Mouse (Mus musculus) liver, postnatal 0 days (tissue): Measurements from ENCODE around the gene Sec22c. TPM values are rescaled to one million over a fixed set of nuclear protein-coding genes. Genes with fewer than 3 reads are reported as not detected.

Source experiments
- ATAC-seq: fragments of 200-750 bp; cut with Nextera tagmentation; 2 replicates; pipeline ENCODE4 v1.8.0; 2017; ENCODE audit warnings: mild to moderate bottlenecking, moderate library complexity
- DNase-seq: peaks from one replicate; pipeline ENCODE4 v3.0.0-alpha.2; 2016
- H3K27ac ChIP-seq: fragments of 300-500 bp; sonication (generic); 2 replicates; pipeline ENCODE4 v1.5.1; 2014; ENCODE audit warnings: antibody characterized with exemption, moderate library complexity, mild to moderate bottlenecking, low read depth
- H3K27me3 ChIP-seq: fragments of 300-500 bp; sonication (generic); 2 replicates; pipeline ENCODE4 v1.6.1; 2014; ENCODE audit warnings: low read length, control low read depth, mixed read lengths; ENCODE audit not compliant: insufficient read depth
- H3K36me3 ChIP-seq: fragments of 300-500 bp; sonication (generic); replicated peaks from 2 replicates; pipeline ENCODE4 v1.6.1; 2014; ENCODE audit warnings: mild to moderate bottlenecking, control low read depth, low read length, moderate library complexity, mixed read lengths; ENCODE audit not compliant: insufficient read depth
- H3K4me1 ChIP-seq: fragments of 300-500 bp; sonication (generic); 2 replicates; pipeline ENCODE4 v1.6.1; 2014; ENCODE audit warnings: antibody characterized with exemption, mild to moderate bottlenecking, control low read depth; ENCODE audit not compliant: insufficient read depth
- H3K4me2 ChIP-seq: fragments of 300-500 bp; sonication (generic); 2 replicates; pipeline ENCODE4 v1.6.1; 2014; ENCODE audit warnings: low read depth, mild to moderate bottlenecking, low read length, moderate library complexity, mixed read lengths
- H3K4me3 ChIP-seq: fragments of 300-500 bp; sonication (generic); 2 replicates; pipeline ENCODE4 v1.5.1; 2014; ENCODE audit warnings: low read depth, low read length
- H3K9ac ChIP-seq: fragments of 300-500 bp; sonication (generic); replicated peaks from 2 replicates; pipeline ENCODE4 v1.6.1; 2014; ENCODE audit warnings: mild to moderate bottlenecking, moderate library complexity
- H3K9me3 ChIP-seq: fragments of 300-500 bp; sonication (generic); 2 replicates; pipeline ENCODE4 v1.6.1; 2016; ENCODE audit warnings: mild to moderate bottlenecking, control low read depth, low read length, mixed read lengths
- CTCF ChIP-seq: sonication (generic); IDR thresholded peaks from 2 replicates; pipeline ENCODE4 v1.5.1; 2016; ENCODE audit warnings: antibody characterized with exemption, low read depth
- EP300 ChIP-seq: IDR thresholded peaks from 2 replicates; pipeline ENCODE4 v1.6.1; 2016; ENCODE audit warnings: antibody characterized with exemption, low read depth, mild to moderate bottlenecking
- WGBS: fragments of 180-500 bp; shearing (Covaris S2); extraction: QIAGEN DNeasy Blood & Tissue Kit; methylation state at CpG from one replicate; pipeline ENCODE4 v1.1.7; 2014; ENCODE audit not compliant: insufficient replicate concordance; 5-methylcytosine and 5-hydroxymethylcytosine counted together
- polyA plus RNA-seq: library from polyadenylated mRNA; unstranded; fragments of >200 nt; fragmentation: Nextera tagmentation; extraction: Ambion mirVana; gene quantifications from 2 replicates; pipeline ENCODE4 v1.2.1, GENCODE M21; 2015

Gene Sec22c
- polyA plus RNA-seq, 1 experiment from 2014 or later = 4.4 TPM

- ATAC-seq (peak; percentile 50), DNase-seq (peak; percentile 66)
- Histone ChIP-seq H3K27me3 (no peaks in the 10 kb centered on the region), H3K9me3 (no peaks in the 10 kb centered on the region), H3K4me3 (no peak overlapping the region), H3K4me2 (no peak overlapping the region), H3K9ac (no peak overlapping the region), H3K4me1 (no peaks in the 10 kb centered on the region), H3K27ac (no peak overlapping the region), H3K36me3 (0 out of 2 replicates have a peak, but pooled peaks cover 5% of the 10 kb centered on the region)
- TF ChIP-seq EP300 = no peak
- TF ChIP-seq CTCF = peak; percentile 99
- WGBS = 88% methylated on average over 1 of the region's 1 CpGs
Measured at GRCm38 (mm10) chr9:121697150-121698049, 7.9 kb downstream of the Sec22c start.

- Histone ChIP-seq H3K9me3 (no peaks in the 10 kb centered on the region), H3K36me3 (0 out of 2 replicates have a peak, but pooled peaks cover 5% of the 10 kb centered on the region), H3K4me1 (no peaks in the 10 kb centered on the region), H3K4me3 (no peak overlapping the region), H3K9ac (no peak overlapping the region), H3K4me2 (no peak overlapping the region), H3K27ac (no peak overlapping the region), H3K27me3 (no peaks in the 10 kb centered on the region)
- 90% methylated on average over 9 of the region's 9 CpGs for WGBS
- TF ChIP-seq CTCF (no peak), EP300 (no peak)
- DNase-seq (no peak), ATAC-seq (no peak)
Measured at GRCm38 (mm10) chr9:121696626-121697025, 8.7 kb downstream of the Sec22c start.

- ATAC-seq (no peak), DNase-seq (no peak)
- Histone ChIP-seq H3K4me2 (no peak overlapping the region), H3K36me3 (0 out of 2 replicates have a peak, but pooled peaks cover 5% of the 10 kb centered on the region), H3K27ac (no peak overlapping the region), H3K9ac (no peak overlapping the region), H3K27me3 (no peaks in the 10 kb centered on the region), H3K9me3 (no peaks in the 10 kb centered on the region), H3K4me1 (no peaks in the 10 kb centered on the region), H3K4me3 (no peak overlapping the region)
- no peak for TF ChIP-seq CTCF
- TF ChIP-seq EP300 = no peak
- 76% methylated on average over 12 of the region's 12 CpGs for WGBS
Measured at GRCm38 (mm10) chr9:121694736-121695135, 10.6 kb downstream of the Sec22c start.

- H3K36me3 ChIP-seq = peaks cover 4% of the 10 kb centered on the region
- TF ChIP-seq EP300 (no peak), CTCF (no peak)
- WGBS = 83% methylated on average over 7 of the region's 7 CpGs
Measured at GRCm38 (mm10) chr9:121690734-121691133, 14.6 kb downstream of the Sec22c start.

GRCm38 (mm10) chr9:121690200-121690651 lies 15.1 kb downstream of the Sec22c start:
- ATAC-seq (no peak), DNase-seq (no peak)
- TF ChIP-seq CTCF (no peak), EP300 (no peak)
- Histone ChIP-seq H3K36me3 (peaks cover 7% of the 10 kb centered on the region), H3K9me3 (no peaks in the 10 kb centered on the region), H3K27me3 (no peaks in the 10 kb centered on the region), H3K4me3 (no peak overlapping the region), H3K9ac (no peak overlapping the region), H3K4me2 (no peak overlapping the region), H3K4me1 (no peaks in the 10 kb centered on the region), H3K27ac (no peak overlapping the region)
- WGBS = 85% methylated on average over 15 of the region's 15 CpGs

More at GRCm38 (mm10) chr9:121690734-121691133, 14.6 kb downstream of the Sec22c start:
- H3K27ac ChIP-seq = no peak overlapping the region
- H3K4me1 ChIP-seq = no peaks in the 10 kb centered on the region
- ATAC-seq (no peak), DNase-seq (no peak)
- no peak overlapping the region for H3K4me2 ChIP-seq
- no peak overlapping the region for H3K4me3 ChIP-seq
- H3K27me3 ChIP-seq = no peaks in the 10 kb centered on the region
- H3K9me3 ChIP-seq = no peaks in the 10 kb centered on the region
- H3K9ac ChIP-seq = no peak overlapping the region

GRCm38 (mm10) chr9:121684702-121685101 lies 20.6 kb downstream of the Sec22c start:
- Histone ChIP-seq H3K36me3 (peaks cover 15% of the 10 kb centered on the region), H3K4me1 (no peaks in the 10 kb centered on the region), H3K9ac (no peak overlapping the region), H3K4me2 (no peak overlapping the region), H3K4me3 (no peak overlapping the region), H3K27me3 (no peaks in the 10 kb centered on the region), H3K27ac (no peak overlapping the region), H3K9me3 (no peaks in the 10 kb centered on the region)
- DNase-seq (no peak), ATAC-seq (no peak)
- WGBS = 73% methylated on average over 7 of the region's 7 CpGs
- TF ChIP-seq CTCF = no peak
- TF ChIP-seq EP300 = no peak
